1 mouse cellular context compared by ENCODE assay signal in genomic region chr1:118621055-118621454, GRCm38 (mm10). TPM values are rescaled to one million over a fixed set of nuclear protein-coding genes. Genes with fewer than 3 reads are reported as not detected.
"Had no signal": no experiment of that assay in that cellular context is flagged by ENCODE, and none has a peak within 500 bp of the region (broad histone marks: within the 10 kb centered on the region; RNA-seq: fewer than 3 reads in every experiment).

No protein-coding gene starts in this region.

RNA-seq across cellular contexts. Expression of gene Tfcp2l1, which starts 6.7 kb away (rescaled TPM):
- total RNA-seq: neutrophil, adult 5-6 weeks had no signal
